Mouse (Mus musculus) liver, postnatal 0 days (tissue): Measurements from ENCODE around the gene Man1c1.

Source experiments
- CTCF ChIP-seq: sonication (generic); IDR thresholded peaks from 2 replicates; pipeline ENCODE4 v1.5.1; 2016; ENCODE audit warnings: antibody characterized with exemption, low read depth
- EP300 ChIP-seq: IDR thresholded peaks from 2 replicates; pipeline ENCODE4 v1.6.1; 2016; ENCODE audit warnings: antibody characterized with exemption, low read depth, mild to moderate bottlenecking

- peak; percentile 64 for TF ChIP-seq CTCF
- TF ChIP-seq EP300: no peak
Measured at GRCm38 (mm10) chr4:134745900-134746661, 42.0 kb upstream of the Man1c1 start.
